ENCODE assay signal across 8 mouse cellular contexts in genomic region chr10:99269704-99270103, GRCm38 (mm10). TPM values are rescaled to one million over a fixed set of nuclear protein-coding genes. Genes with fewer than 3 reads are reported as not detected.
A peak's percentile ranks its signal among the peaks of the same experiment; 100 is the strongest.
DNase-seq lines count a peak whose midpoint lies in the region; ATAC-seq and TF ChIP-seq lines count a peak whose summit lies in the region.
"Had no signal": no experiment of that assay in that cellular context is flagged by ENCODE, and none has a peak within 500 bp of the region (broad histone marks: within the 10 kb centered on the region; RNA-seq: fewer than 3 reads in every experiment).

No protein-coding gene starts in this region.

- H3K4me3 ChIP-seq in kidney, adult 2 months (ENCODE audit: insufficient read depth, low read depth, low read length) = no peak overlapping the region
- H3K4me3 ChIP-seq in E14TG2a.4 (replicated peaks; ENCODE audit: low read length) = 0 out of 2 replicates have a peak overlapping the region, but pooled peaks have one; percentile 52
- no peak overlapping the region for H3K4me3 ChIP-seq in cortical plate, adult 2 months (ENCODE audit: insufficient read depth, low read length)
- no peak overlapping the region for H3K4me3 ChIP-seq in limb, embryonic 11.5 days (ENCODE audit: low read depth, low read length)
- H3K4me3 ChIP-seq: myocyte had no signal

- peaks cover 18% of the 10 kb centered on the region for H3K4me1 ChIP-seq in kidney, adult 2 months (ENCODE audit: control insufficient read depth, insufficient read depth, low read length)
- peaks cover 61% of the 10 kb centered on the region for H3K4me1 ChIP-seq in E14TG2a.4 (replicated peaks; ENCODE audit: low read depth, low read length)
- peaks cover 3% of the 10 kb centered on the region; the same call in 1 of the 2 replicates for H3K4me1 ChIP-seq in cortical plate, adult 2 months (ENCODE audit: control insufficient read depth, insufficient read depth, low read length)
- peaks cover 27% of the 10 kb centered on the region for H3K4me1 ChIP-seq in limb, embryonic 11.5 days (ENCODE audit: control insufficient read depth, insufficient read depth, low read length)

- H3K4me2 ChIP-seq in limb, embryonic 11.5 days (ENCODE audit: low read depth, severe bottlenecking) = peak overlapping the region; percentile 22; the same call in 1 of the 2 replicates

- WGBS in kidney, adult 2 months = 48% methylated on average over 6 of the region's 6 CpGs
- 42% methylated on average over 6 of the region's 6 CpGs for WGBS in limb, embryonic 11.5 days

- H3K27ac ChIP-seq in kidney, adult 2 months (ENCODE audit: insufficient read depth, low read depth, low read length) = peak overlapping the region; percentile 74
- peak overlapping the region; percentile 65; the same call in 1 of the 2 replicates for H3K27ac ChIP-seq in cortical plate, adult 2 months (ENCODE audit: insufficient read depth, low read length)
- H3K27ac ChIP-seq in limb, embryonic 11.5 days (replicated peaks; ENCODE audit: low read depth, low read length) = peak overlapping the region; percentile 92

- no peak for ATAC-seq in limb, embryonic 11.5 days (ENCODE audit: insufficient number of reproducible peaks, low FRiP score, low TSS enrichment, low read depth)

- DNase-seq in kidney, adult 2 months = no peak
- no peak for DNase-seq in kidney, adult 9 months
- no peak for DNase-seq in limb, embryonic 11.5 days (ENCODE audit: low spot score)
- DNase-seq in c-Kit-positive CD71-positive TER-119-positive erythroid progenitor cells, embryonic 14.5 days (ENCODE audit: low spot score) = no peak
- no peak for DNase-seq in right cerebral cortex, postnatal 36 days (ENCODE audit: low spot score in 2 of 2)

- no peaks in the 10 kb centered on the region for H3K9me3 ChIP-seq in E14TG2a.4 (ENCODE audit: low read length)
- H3K9me3 ChIP-seq in limb, embryonic 11.5 days (ENCODE audit: control insufficient read depth, low read length) = no peaks in the 10 kb centered on the region

- no peak overlapping the region for H3K9ac ChIP-seq in limb, embryonic 11.5 days (ENCODE audit: low read length)

- no peaks in the 10 kb centered on the region for H3K27me3 ChIP-seq in kidney, adult 2 months (replicated peaks; ENCODE audit: control insufficient read depth, insufficient read depth, low read length)
- H3K27me3 ChIP-seq in E14TG2a.4 (ENCODE audit: insufficient read depth, low read length) = no peaks in the 10 kb centered on the region
- H3K27me3 ChIP-seq in limb, embryonic 11.5 days (ENCODE audit: control insufficient read depth, insufficient read depth, low read length) = no peaks in the 10 kb centered on the region

- TF ChIP-seq POLR2A in kidney, adult 2 months (IDR thresholded peaks at IDR 0.05; ENCODE audit: low read depth, low read length) = no peak
- no peak for TF ChIP-seq POLR2A in cortical plate, adult 2 months (IDR thresholded peaks at IDR 0.05; ENCODE audit: extremely low read depth, insufficient read depth, low read length)

- TF ChIP-seq CTCF in kidney, adult 2 months (conservative IDR thresholded peaks at IDR 0.05; ENCODE audit: insufficient read depth, insufficient read length, low read depth, low read length) = no peak
- TF ChIP-seq CTCF in E14TG2a.4 (conservative IDR thresholded peaks at IDR 0.05; ENCODE audit: low read length) = no peak
- no peak for TF ChIP-seq CTCF in cortical plate, adult 2 months (IDR thresholded peaks at IDR 0.05; ENCODE audit: extremely low read depth, insufficient read depth, low read length)

- peaks cover 4% of the 10 kb centered on the region; the same call in 1 of the 2 replicates for H3K36me3 ChIP-seq in kidney, adult 2 months (ENCODE audit: control insufficient read depth, insufficient read depth, low read length)
- peaks cover 30% of the 10 kb centered on the region for H3K36me3 ChIP-seq in E14TG2a.4 (ENCODE audit: insufficient read depth, low read length)
- no peaks in the 10 kb centered on the region for H3K36me3 ChIP-seq in limb, embryonic 11.5 days (ENCODE audit: control insufficient read depth, insufficient read depth, low read length)

RNA-seq across cellular contexts. Expression of gene Dusp6, which starts 6.7 kb away (rescaled TPM):
- 46.6 and 50.5 TPM in 2 replicates for polyA plus RNA-seq in kidney, adult 2 months (2012; rRNA removed)
- 69.9 and 75.8 TPM in 2 replicates for polyA plus RNA-seq in cortical plate, adult 2 months (2012; rRNA removed)
- polyA plus RNA-seq in limb, embryonic 11.5 days (2014; fragmentation: Nextera tagmentation; extraction: Ambion mirVana) = 187 and 207 TPM in 2 replicates
